Mouse (Mus musculus) heart, postnatal 36 days (tissue): Measurements from ENCODE around the gene Phlpp2. TPM values are rescaled to one million over a fixed set of nuclear protein-coding genes. Genes with fewer than 3 reads are reported as not detected.
"Not testable (repeated sequence)": the region's sequence is repeated elsewhere in the genome, so short reads cannot be mapped to it uniquely, and the experiment has no call there.

ENCODE experiments used
- DNase-seq, 2 experiments: peaks; one replicate each; pipeline ENCODE4 v3.0.0; 2021 to 2022
- intact Hi-C: fragments of 180-260 bp; cut with DNase I; formaldehyde crosslinking; loops from one replicate; pipeline ENCODE4 v1.15.1; 2025
- total RNA-seq, 2 experiments: library from RNA; stranded (reverse); gene quantifications; 2 replicates each; pipeline ENCODE4 v1.2.3; 2021

Gene Phlpp2
- total RNA-seq, result 1 to 10 TPM; 4.8 to 5.5 TPM

- intact Hi-C loops, result loop anchor here (5.0 kb wide), 2 partner anchors 91 to 161 kb away; partner anchors contain the start of genes Ap1g1 and Zfp821
- DNase-seq, result peak; percentile 98
Observed at GRCm38 (mm10) chr8:109868003-109868679, at the start of gene Phlpp2. Gene Phlpp2 (plus strand): TSS chr8:109868542.

GRCm38 (mm10) chr8:109823561-109823960, 44.8 kb upstream of the Phlpp2 start:
- intact Hi-C loops, result no loop called here

GRCm38 (mm10) chr8:109839822-109840221, 28.5 kb upstream of the Phlpp2 start:
- no peak for DNase-seq
- intact Hi-C loops, result no loop called here

More at GRCm38 (mm10) chr8:109823561-109823960, 44.8 kb upstream of the Phlpp2 start:
- no peak for DNase-seq

- DNase-seq, result no peak
- intact Hi-C loops, result no loop called here
Observed at GRCm38 (mm10) chr8:109842468-109842867, 25.9 kb upstream of the Phlpp2 start.

DNA sequence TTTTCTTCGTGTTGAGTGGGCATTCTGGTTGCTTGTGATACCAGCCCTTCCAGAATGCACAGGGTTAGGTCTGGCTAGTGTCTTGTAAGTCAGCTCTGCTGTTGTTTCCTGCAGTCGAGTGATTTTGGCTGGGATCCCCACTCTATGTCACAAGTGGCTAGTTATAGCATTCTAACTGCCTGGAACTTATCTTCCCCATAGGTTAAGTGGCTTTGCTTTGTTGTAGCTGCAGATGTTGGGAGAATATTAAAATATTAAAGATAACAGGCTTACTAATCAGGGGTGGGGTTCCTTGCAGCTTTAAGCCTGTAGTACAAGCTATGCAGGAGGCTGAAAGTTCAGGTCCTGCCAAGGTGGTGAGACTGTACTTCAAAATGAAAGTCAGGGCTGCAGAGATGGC, 20.5 kb upstream of the Phlpp2 start:
- no peak for DNase-seq
- intact Hi-C loops, result no loop called here

GRCm38 (mm10) chr8:109848981-109849380, 19.4 kb upstream of the Phlpp2 start:
- intact Hi-C loops, result no loop called here
- no peak for DNase-seq

DNA sequence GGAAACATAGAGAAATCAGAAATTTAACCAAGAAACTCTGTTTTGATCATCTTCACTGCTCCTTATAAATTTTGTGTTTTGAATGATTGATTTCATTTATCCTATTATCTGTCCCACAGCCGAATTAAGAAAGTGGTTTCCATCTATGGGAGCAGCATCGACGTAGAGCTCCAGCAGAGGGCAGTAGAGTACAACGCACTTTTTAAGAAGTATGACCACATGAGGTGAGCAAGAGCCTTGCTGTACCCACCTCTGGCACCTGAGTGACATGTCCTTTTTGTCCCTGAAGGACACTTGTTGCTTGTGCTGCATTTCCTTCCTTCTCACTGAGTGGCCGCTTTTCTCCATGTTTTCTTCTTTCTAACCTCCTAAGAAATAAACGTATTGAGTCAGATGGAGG, 14.9 kb upstream of the Phlpp2 start:
- intact Hi-C loops, result loop anchor here (1.0 to 10.0 kb wide), 2 partner anchors 64 to 221 kb away; partner anchors contain the start of gene Zfp612
- peak; percentile 58 to 67 for DNase-seq

DNA sequence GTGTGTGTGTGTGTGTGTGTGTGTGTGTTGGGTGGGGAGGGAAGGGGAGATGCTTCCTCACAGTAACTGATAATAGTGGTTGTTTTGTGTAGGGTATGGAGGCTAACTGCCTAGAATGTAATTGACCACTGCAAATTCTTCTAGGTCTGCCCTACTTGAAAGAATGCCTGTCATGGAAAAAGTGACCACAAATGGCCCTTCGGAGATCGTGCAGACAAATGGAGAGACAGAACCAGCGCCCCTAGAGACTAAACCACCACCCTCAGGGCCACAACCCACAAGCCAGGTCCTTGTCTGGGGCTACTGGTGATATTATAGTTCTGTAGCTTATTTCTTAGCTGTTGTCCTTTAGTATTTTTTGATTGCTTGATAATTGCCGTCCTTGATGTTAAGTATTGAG, 13.8 kb upstream of the Phlpp2 start:
- DNase-seq, result no peak
- intact Hi-C loops, result loop anchor here (10.0 kb wide), 1 partner anchor 220 kb away; the partner anchor contains the start of gene Zfp612

DNA sequence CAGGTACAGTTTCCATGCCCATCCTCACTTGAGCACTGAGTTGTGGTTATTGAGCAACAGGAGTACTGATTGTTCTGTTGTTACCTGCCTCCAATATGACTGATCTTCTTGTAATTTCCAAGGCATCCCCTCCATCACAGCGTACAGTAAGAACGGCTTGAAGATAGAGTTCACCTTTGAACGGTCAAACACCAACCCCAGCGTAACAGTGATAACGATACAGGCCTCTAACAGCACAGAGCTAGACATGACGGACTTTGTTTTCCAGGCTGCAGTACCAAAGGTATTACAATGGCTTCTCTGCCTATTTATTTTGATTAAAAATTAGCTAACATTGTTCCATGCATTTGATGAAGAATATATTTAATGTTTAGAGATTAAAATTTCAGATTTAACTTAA, 12.9 kb upstream of the Phlpp2 start:
- intact Hi-C loops, result loop anchor here (10.0 kb wide), 1 partner anchor 219 kb away; the partner anchor contains the start of gene Zfp612
- DNase-seq, result no peak

GRCm38 (mm10) chr8:109863398-109863797, 4.9 kb upstream of the Phlpp2 start:
- DNase-seq, result peak; percentile 37 to 41
- intact Hi-C loops, result loop anchor here (5.0 kb wide), 1 partner anchor 171 kb away; the partner anchor contains the start of gene Ist1

GRCm38 (mm10) chr8:109864798-109865197, 3.5 kb upstream of the Phlpp2 start:
- no peak for DNase-seq
- intact Hi-C loops, result loop anchor here (5.0 kb wide), 3 partner anchors 87 to 172 kb away; partner anchors contain the start of genes Ap1g1, Ist1 and Zfp821

GRCm38 (mm10) chr8:109865536-109865935, 2.8 kb upstream of the Phlpp2 start:
- intact Hi-C loops, result loop anchor here (5.0 kb wide), 2 partner anchors 88 to 158 kb away; partner anchors contain the start of genes Ap1g1 and Zfp821
- DNase-seq, result no peak

DNA sequence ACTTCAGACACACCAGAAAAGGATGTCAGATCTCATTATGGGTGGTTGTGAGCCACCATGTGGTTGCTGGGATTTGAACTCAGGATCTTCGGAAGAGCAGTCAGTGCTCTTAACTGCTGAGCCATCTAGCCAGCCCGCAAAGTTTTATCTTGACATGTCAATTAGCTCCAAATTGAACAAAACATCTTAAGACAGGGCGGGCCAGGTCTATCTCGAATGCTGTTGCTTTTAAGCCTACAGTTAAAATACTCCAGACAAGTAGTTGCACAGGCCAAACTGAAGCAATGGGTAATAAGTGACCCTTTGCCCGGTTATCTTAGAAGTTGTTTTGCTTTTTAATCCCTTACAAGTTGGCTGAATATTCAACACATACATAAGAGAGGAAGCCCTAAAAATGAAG, 1.7 kb upstream of the Phlpp2 start:
- no peak for DNase-seq
- intact Hi-C loops, result loop anchor here (5.0 kb wide), 2 partner anchors 89 to 159 kb away; partner anchors contain the start of genes Ap1g1 and Zfp821

- DNase-seq, result peak in 1 of 2 experiments; percentile 41
- intact Hi-C loops, result loop anchor here (5.0 kb wide), 2 partner anchors 92 to 162 kb away; partner anchors contain the start of genes Ap1g1 and Zfp821
Observed at GRCm38 (mm10) chr8:109868680-109869361, 479 bp downstream of the Phlpp2 start.

- intact Hi-C loops, result no loop called here
- DNase-seq, result no peak
Observed at GRCm38 (mm10) chr8:109871056-109871455, 2.7 kb downstream of the Phlpp2 start.

GRCm38 (mm10) chr8:109873800-109874199, 5.5 kb downstream of the Phlpp2 start:
- DNase-seq, intact Hi-C loops: not testable (repeated sequence)

DNA sequence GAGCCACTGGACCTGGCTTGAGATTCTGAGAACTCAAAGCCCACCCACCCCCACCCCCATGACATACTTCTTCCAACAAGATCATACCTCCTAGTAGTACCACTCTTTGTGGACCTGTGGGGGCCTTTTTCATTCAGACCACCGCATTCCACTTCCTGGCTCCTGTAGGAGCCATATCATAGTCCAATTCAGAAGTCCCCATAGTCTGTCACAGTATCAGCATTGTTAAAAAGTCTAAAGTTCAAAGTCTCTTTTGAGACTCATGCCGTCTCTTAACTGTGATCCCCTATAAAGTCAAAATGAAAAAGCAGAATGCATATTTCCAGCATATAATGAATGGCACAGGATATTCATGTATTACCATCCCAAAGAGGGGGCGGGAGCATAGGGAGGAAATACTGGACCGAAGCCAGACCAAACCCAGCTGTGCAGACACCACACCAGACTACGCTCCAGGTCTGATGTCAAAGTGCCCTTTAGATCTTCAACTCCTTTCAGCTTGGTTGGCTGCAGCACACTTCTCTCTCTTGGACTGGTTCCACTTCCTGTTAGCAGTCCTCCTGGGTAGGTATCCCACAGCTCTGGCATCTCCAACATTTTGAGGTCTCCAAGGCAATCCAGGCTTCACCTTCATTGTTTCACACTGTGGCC, 11.8 kb downstream of the Phlpp2 start:
- DNase-seq, result no peak

DNA sequence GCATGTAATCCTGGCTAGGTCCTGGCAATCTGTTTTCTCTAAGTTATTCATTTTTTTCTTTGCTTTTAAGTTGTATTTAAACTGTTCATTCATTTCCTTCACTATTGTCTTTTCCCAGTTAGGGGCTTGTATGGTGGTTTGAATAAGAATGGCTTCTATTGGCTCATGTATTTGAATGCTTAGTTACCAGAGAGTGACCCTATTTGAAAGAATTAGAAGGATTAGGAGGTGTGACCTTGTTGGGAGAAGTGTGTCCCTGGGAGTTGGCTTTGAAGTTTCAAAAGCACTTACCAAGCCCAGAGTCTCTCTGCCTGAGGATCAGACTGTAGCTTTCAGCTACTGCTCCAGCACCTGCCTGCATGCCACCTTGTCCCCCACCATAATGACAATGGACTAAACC, 17.0 kb downstream of the Phlpp2 start:
- DNase-seq, result no peak
- intact Hi-C loops, result no loop called here

More for the DNA sequence above, 11.8 kb downstream of the Phlpp2 start:
- intact Hi-C loops, result no loop called here

DNA sequence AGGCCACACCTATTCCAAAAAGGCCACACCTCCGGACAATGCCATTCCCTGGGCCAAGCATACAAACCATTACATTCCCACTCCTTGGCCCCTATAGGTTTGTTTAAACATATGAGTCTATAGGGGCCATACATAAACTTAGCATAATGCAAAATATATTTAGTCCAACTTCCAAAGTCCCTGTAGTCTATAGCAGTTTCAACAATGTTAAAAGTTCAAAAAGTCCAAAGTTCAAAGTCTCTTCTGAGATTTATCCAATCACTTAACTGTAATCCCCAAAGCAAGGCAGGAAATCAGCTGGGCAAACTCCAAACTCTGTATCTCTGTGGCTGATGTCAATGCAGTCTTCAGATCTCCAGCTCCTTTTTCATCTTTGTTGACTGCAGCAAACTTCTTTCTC, 20.9 kb downstream of the Phlpp2 start:
- intact Hi-C loops, result no loop called here
- no peak for DNase-seq

- intact Hi-C loops, result no loop called here
- DNase-seq, result no peak
Observed at GRCm38 (mm10) chr8:109890794-109891585, 22.6 kb downstream of the Phlpp2 start.
